Mouse (Mus musculus): ENCODE data around the gene Wdr81. TPM values are rescaled to one million over a fixed set of nuclear protein-coding genes. Genes with fewer than 3 reads are reported as not detected.

The Wdr81 gene
- polyA plus RNA-seq, 1 experiment from 2014 or later = 7.6 TPM

DNA sequence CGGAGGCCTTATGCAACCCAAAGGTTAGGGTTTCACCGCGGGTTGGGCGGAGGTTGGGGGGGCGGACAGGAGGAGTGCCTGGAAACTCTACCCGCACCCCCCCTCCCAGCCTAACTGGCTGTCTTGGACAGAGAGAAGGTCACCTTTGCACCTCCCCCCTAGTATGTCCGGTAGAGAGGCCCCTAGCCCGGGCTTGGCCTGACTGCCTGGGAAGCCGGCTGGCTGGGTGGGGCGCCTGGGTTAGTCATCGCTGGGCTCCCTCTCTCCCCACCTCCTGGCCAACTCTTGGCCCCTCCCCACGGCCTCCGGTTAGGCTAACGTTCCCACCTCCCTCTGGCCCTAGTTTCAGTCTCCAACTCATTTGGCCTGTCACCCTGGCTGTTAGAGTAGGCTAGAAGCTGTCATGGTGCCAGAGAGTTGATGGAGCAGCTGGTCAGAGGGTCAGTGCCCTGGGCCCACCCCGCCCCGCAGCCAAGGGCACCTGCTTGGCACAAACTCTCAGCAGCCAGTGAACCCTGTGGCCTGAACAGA lies 7.8 kb upstream of the Wdr81 start:
- no peak overlapping the region; the same call in 1 of the 2 replicates for H3K27ac ChIP-seq (ENCODE audit: low read length)

DNA sequence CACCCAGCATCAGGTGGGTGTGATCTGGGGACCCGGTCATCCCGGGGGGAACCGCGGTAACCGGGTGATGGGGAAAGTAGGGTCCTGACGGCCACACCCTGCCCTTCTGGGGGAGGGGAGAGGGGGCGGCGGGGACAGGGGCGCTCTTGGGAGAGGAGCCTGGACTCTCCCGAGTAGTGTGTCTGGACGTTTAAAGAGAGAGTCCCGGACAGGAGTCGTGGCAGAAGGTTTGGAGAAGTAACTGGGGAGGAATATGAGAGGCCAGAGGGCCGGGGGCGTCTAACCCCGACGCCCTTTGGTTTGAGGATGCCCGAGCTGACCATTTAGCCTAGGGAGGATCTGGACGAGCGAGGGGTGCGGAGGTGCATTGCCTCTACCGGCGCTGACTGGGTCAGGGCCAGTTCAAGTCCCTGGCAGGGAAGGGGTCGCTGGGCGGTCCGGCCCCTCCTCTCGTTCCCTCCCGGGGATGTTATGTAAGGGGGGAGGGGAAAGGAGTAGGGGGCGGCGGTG lies 7.3 kb upstream of the Wdr81 start:
- peaks cover 23% of the 10 kb centered on the region for H3K4me1 ChIP-seq (ENCODE audit: control insufficient read depth, insufficient read depth, low read length)

More for the DNA sequence above, 7.8 kb upstream of the Wdr81 start:
- peaks cover 2% of the 10 kb centered on the region; the same call in 1 of the 2 replicates for H3K27me3 ChIP-seq (ENCODE audit: control insufficient read depth, insufficient read depth, low read depth, low read length)
- peak overlapping the region; percentile 88 for H3K4me3 ChIP-seq (ENCODE audit: low read depth, low read length)
- peak overlapping the region; percentile 99 for H3K4me2 ChIP-seq (ENCODE audit: low read length)
- no peaks in the 10 kb centered on the region for H3K9me3 ChIP-seq (replicated peaks; ENCODE audit: control insufficient read depth, low read length, poor library complexity, severe bottlenecking)
- 5% methylated on average over 12 of the region's 16 CpGs for WGBS
- H3K9ac ChIP-seq (ENCODE audit: low read depth, low read length) = peak overlapping the region; percentile 79
- H3K4me1 ChIP-seq (ENCODE audit: control insufficient read depth, insufficient read depth, low read length) = peaks cover 23% of the 10 kb centered on the region
- peaks cover 11% of the 10 kb centered on the region for H3K36me3 ChIP-seq (ENCODE audit: control insufficient read depth, insufficient read depth, low read length)
- no peak for ATAC-seq

DNA sequence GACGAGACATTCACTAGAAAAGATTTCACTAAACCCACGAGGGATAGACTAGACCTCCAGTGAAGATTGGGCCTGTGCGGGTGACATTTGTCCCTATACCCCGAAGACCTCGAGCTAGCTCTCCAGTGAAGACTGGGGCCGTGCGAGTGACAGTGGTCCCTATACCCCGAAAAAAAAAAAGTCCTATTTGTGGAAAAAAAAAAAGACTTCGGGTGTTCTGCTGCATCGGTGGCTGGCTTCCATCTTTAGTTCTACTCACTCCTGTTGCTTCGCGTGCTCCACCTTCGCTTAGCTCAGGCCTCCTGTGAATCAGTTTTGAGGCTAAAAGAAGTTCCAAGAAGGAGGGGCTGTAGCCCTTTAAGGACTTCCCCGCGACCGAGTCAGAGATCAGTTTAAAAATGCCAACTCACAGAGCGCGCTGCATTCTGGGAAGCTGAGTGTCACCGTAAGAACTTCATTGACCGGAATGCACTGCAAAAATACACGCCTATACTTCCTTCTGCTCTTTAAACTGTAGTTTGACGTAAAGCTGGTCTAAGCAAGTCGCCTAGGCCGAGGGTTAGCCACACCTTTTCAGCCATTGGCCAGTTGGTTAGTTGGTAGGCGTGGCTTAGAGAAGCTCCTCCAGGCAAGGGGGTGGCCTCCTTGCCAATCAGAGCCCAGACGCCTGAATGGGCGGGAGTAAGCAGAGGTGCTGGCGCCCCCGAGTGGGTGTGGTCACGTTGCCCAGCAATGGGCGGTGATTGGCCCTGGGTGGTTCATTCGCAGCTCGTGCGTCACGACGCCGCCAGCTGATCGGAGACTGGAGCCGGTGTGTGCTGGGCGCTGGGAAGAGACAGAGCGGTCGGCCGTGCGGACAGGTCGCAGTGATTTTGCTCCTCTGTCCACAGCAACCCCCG lies 6.6 kb upstream of the Wdr81 start, which contains the start of gene Tlcd2:
Tlcd2 (plus strand) TSS at position 872 of the 899 bp plus-strand sequence.
- Histone ChIP-seq H3K4me2 (ENCODE audit: low read length) (peak within 1 kb of the TSS; percentile 99), H3K9me3 (replicated peaks; ENCODE audit: control insufficient read depth, low read length, poor library complexity, severe bottlenecking) (no peaks in the 10 kb centered on the region), H3K36me3 (ENCODE audit: control insufficient read depth, insufficient read depth, low read length) (peaks cover 11% of the 10 kb centered on the region), H3K27ac (ENCODE audit: low read length) (peak within 1 kb of the TSS; percentile 79), H3K4me1 (ENCODE audit: control insufficient read depth, insufficient read depth, low read length) (peaks cover 23% of the 10 kb centered on the region), H3K4me3 (ENCODE audit: low read depth, low read length) (peak within 1 kb of the TSS; percentile 88), H3K9ac (ENCODE audit: low read depth, low read length) (peak within 1 kb of the TSS; percentile 79), H3K27me3 (ENCODE audit: control insufficient read depth, insufficient read depth, low read depth, low read length) (peaks cover 2% of the 10 kb centered on the region; the same call in 1 of the 2 replicates)
- ATAC-seq = peak; percentile 96
- under 1% methylated on average over 46 of the region's 46 CpGs for WGBS

More for the DNA sequence above, 7.3 kb upstream of the Wdr81 start:
- H3K27me3 ChIP-seq (ENCODE audit: control insufficient read depth, insufficient read depth, low read depth, low read length) = peaks cover 2% of the 10 kb centered on the region; the same call in 1 of the 2 replicates
- peaks cover 11% of the 10 kb centered on the region for H3K36me3 ChIP-seq (ENCODE audit: control insufficient read depth, insufficient read depth, low read length)
- H3K27ac ChIP-seq (ENCODE audit: low read length) = peak overlapping the region; percentile 59
- H3K9me3 ChIP-seq (replicated peaks; ENCODE audit: control insufficient read depth, low read length, poor library complexity, severe bottlenecking) = no peaks in the 10 kb centered on the region
- peak; percentile 49 for ATAC-seq
- H3K4me3 ChIP-seq (ENCODE audit: low read depth, low read length) = peak overlapping the region; percentile 88
- WGBS = 1% methylated on average over 28 of the region's 30 CpGs
- H3K9ac ChIP-seq (ENCODE audit: low read depth, low read length) = peak overlapping the region; percentile 79
- peak overlapping the region; percentile 99 for H3K4me2 ChIP-seq (ENCODE audit: low read length)

DNA sequence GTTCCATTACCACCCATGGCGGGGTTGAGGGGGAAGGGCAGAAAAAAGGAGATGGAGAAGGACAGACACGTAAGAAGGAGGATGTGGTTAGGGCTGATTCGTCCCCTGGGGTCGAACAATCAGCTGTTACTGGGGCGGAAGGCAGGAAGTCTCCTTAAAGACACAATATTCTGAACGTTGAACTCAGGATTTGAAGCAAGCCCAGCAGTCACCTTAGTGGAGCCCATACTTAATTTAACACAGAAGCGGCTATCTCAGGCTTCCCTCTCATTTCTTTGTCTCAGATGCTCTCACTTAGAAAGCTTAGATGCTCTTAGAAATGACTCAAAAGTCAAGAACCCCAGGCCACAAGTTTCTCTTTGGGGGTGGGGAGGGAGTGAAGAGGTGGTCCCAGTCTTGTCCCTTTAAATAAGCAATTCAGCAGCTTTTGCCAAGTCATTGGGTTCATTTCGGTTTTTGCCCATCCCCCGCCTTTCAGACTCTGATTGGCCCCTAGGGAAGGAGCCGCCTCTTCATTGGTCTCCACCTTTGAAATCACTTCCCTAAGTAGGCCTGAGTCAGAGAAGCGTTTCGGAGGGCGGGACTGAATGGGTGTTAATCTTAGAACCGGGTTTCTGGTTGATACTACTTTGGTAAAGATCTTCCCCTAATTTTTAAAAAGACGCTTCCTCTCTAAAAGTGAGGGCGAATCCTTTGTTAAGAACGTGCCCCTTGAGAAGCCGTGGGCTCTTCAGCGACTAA lies 5.8 kb upstream of the Wdr81 start:
- no peak for ATAC-seq

DNA sequence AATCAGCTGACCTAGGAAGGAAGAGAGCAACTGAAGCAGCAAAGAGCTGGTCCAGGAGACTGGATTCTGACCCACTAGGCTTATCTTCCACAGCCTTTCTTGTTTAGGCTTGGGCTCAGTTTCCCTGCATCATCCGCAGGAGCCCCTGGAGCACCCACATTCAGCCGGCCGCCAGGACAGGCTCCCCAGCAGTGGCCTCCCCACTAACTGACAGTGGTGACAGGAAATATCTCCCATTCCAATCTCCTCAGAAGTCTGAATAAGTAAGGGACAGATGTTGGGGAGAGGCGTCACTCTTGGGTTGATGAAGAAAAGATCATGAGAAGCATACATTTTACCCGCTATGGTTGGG lies 5.2 kb upstream of the Wdr81 start:
- Histone ChIP-seq H3K36me3 (ENCODE audit: control insufficient read depth, insufficient read depth, low read length) (no peaks in the 10 kb centered on the region), H3K27ac (ENCODE audit: low read length) (peak overlapping the region; percentile 79; the same call in 1 of the 2 replicates), H3K4me2 (ENCODE audit: low read length) (peak overlapping the region; percentile 66), H3K9ac (ENCODE audit: low read depth, low read length) (no peak overlapping the region), H3K9me3 (replicated peaks; ENCODE audit: control insufficient read depth, low read length, poor library complexity, severe bottlenecking) (no peaks in the 10 kb centered on the region), H3K4me3 (ENCODE audit: low read depth, low read length) (no peak overlapping the region; the same call in 1 of the 2 replicates), H3K4me1 (ENCODE audit: control insufficient read depth, insufficient read depth, low read length) (peaks cover 28% of the 10 kb centered on the region), H3K27me3 (ENCODE audit: control insufficient read depth, insufficient read depth, low read depth, low read length) (peaks cover 2% of the 10 kb centered on the region; the same call in 1 of the 2 replicates)
- no peak for ATAC-seq
- WGBS = 30% methylated on average over 5 of the region's 5 CpGs

More for the DNA sequence above, 5.8 kb upstream of the Wdr81 start:
- 2% methylated on average over 19 of the region's 19 CpGs for WGBS
- peaks cover 5% of the 10 kb centered on the region for H3K36me3 ChIP-seq (ENCODE audit: control insufficient read depth, insufficient read depth, low read length)
- H3K9ac ChIP-seq (ENCODE audit: low read depth, low read length) = peak overlapping the region; percentile 52; the same call in 1 of the 2 replicates
- peak overlapping the region; percentile 79 for H3K27ac ChIP-seq (ENCODE audit: low read length)
- peak overlapping the region; percentile 88 for H3K4me3 ChIP-seq (ENCODE audit: low read depth, low read length)
- H3K4me1 ChIP-seq (ENCODE audit: control insufficient read depth, insufficient read depth, low read length) = peaks cover 23% of the 10 kb centered on the region
- H3K9me3 ChIP-seq (replicated peaks; ENCODE audit: control insufficient read depth, low read length, poor library complexity, severe bottlenecking) = no peaks in the 10 kb centered on the region
- peaks cover 2% of the 10 kb centered on the region; the same call in 1 of the 2 replicates for H3K27me3 ChIP-seq (ENCODE audit: control insufficient read depth, insufficient read depth, low read depth, low read length)
- peak overlapping the region; percentile 66 for H3K4me2 ChIP-seq (ENCODE audit: low read length)

DNA sequence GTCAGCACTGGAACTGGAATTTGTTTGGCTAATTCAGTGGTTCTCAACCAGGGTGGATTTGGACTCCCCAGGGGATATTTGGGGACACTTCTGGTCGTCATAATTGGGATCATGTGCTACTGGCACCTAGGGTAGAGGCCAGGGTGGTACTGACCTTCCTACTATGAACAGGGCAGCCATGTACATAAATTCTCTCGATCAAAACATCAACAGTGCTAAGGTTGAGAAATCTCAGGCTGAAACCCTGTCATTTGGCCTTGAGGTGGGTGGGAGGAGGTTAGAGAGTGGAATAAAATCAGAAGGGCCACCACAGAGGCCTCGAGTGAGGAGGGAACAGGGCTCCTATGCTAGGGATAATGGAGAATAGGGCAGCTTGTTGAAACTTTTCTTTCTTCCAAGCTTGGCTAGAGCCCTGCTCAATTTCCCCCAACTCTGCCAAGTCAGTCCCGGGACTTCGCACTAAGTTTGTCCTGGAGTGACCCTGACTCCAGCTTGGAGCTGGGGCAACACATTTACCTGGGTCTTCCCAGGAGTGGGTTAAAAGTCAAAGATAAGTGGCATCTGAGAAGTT lies 4.7 kb upstream of the Wdr81 start:
- no peak overlapping the region for H3K27ac ChIP-seq (ENCODE audit: low read length)
- H3K9ac ChIP-seq (ENCODE audit: low read depth, low read length) = no peak overlapping the region

DNA sequence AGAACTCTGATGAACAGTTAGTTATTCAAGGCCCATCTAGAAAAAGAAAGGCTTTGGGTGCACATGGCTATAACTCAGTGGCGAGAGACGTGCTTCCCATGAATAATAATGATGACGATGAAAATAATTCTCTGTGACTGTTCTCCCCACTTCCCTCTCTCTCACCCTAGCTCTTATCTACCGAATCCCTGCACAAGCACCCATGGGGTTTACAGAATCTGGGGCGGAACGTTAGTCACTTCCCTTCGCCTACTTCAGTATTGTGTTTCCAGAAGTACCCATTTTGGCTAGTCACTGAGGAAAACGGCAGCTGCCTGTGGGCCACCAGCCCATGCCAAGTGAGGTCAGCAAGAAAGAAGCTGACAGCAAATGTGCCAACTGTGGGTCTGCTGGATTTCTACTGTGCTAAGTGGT lies 4.1 kb upstream of the Wdr81 start:
- H3K9ac ChIP-seq (ENCODE audit: low read depth, low read length) = no peak overlapping the region
- H3K4me3 ChIP-seq (ENCODE audit: low read depth, low read length) = no peak overlapping the region
- H3K27ac ChIP-seq (ENCODE audit: low read length) = no peak overlapping the region
- ATAC-seq = no peak
- H3K4me2 ChIP-seq (ENCODE audit: low read length) = no peak overlapping the region
- H3K4me1 ChIP-seq (ENCODE audit: control insufficient read depth, insufficient read depth, low read length) = peaks cover 32% of the 10 kb centered on the region
- no peaks in the 10 kb centered on the region for H3K9me3 ChIP-seq (replicated peaks; ENCODE audit: control insufficient read depth, low read length, poor library complexity, severe bottlenecking)
- no peaks in the 10 kb centered on the region for H3K36me3 ChIP-seq (ENCODE audit: control insufficient read depth, insufficient read depth, low read length)
- peaks cover 2% of the 10 kb centered on the region; the same call in 1 of the 2 replicates for H3K27me3 ChIP-seq (ENCODE audit: control insufficient read depth, insufficient read depth, low read depth, low read length)
- WGBS = 88% methylated on average over 8 of the region's 8 CpGs

More for the DNA sequence above, 4.7 kb upstream of the Wdr81 start:
- Histone ChIP-seq H3K27me3 (ENCODE audit: control insufficient read depth, insufficient read depth, low read depth, low read length) (peaks cover 2% of the 10 kb centered on the region; the same call in 1 of the 2 replicates), H3K4me3 (ENCODE audit: low read depth, low read length) (no peak overlapping the region), H3K4me2 (ENCODE audit: low read length) (no peak overlapping the region), H3K36me3 (ENCODE audit: control insufficient read depth, insufficient read depth, low read length) (no peaks in the 10 kb centered on the region), H3K9me3 (replicated peaks; ENCODE audit: control insufficient read depth, low read length, poor library complexity, severe bottlenecking) (no peaks in the 10 kb centered on the region), H3K4me1 (ENCODE audit: control insufficient read depth, insufficient read depth, low read length) (peaks cover 28% of the 10 kb centered on the region)
- no peak for ATAC-seq
- 81% methylated on average over 5 of the region's 5 CpGs for WGBS

DNA sequence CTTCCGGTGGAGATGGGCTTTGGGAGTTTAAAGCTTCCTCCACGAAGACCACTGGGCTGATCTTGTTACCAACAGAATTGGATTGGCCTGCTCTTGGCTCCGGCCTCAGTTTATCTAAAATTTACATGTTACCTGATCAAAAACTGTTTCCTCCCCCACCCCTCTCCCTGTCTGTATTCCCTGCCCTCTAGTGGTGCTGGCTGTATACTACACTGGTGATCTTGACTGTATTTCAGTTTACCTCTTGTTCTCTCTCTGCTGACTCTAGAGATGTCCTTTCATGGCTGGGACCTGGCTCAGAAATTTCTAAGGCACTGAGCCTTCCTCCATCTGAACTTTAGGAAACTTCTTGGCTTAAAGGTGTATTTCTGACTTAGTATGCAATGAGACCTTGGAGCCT lies 3.7 kb upstream of the Wdr81 start:
- peaks cover 35% of the 10 kb centered on the region for H3K4me1 ChIP-seq (ENCODE audit: control insufficient read depth, insufficient read depth, low read length)
- 12% methylated on average over 3 of the region's 3 CpGs for WGBS
- no peak for ATAC-seq
- H3K4me3 ChIP-seq (ENCODE audit: low read depth, low read length) = no peak overlapping the region
- H3K9me3 ChIP-seq (replicated peaks; ENCODE audit: control insufficient read depth, low read length, poor library complexity, severe bottlenecking) = no peaks in the 10 kb centered on the region
- no peak overlapping the region for H3K4me2 ChIP-seq (ENCODE audit: low read length)
- no peak overlapping the region for H3K27ac ChIP-seq (ENCODE audit: low read length)
- no peak overlapping the region for H3K9ac ChIP-seq (ENCODE audit: low read depth, low read length)
- H3K36me3 ChIP-seq (ENCODE audit: control insufficient read depth, insufficient read depth, low read length) = no peaks in the 10 kb centered on the region
- peaks cover 2% of the 10 kb centered on the region; the same call in 1 of the 2 replicates for H3K27me3 ChIP-seq (ENCODE audit: control insufficient read depth, insufficient read depth, low read depth, low read length)

Measured in midbrain, embryonic 16.5 days (tissue).